Mouse (Mus musculus): ENCODE measurements around the gene Tsc22d1. TPM values are rescaled to one million over a fixed set of nuclear protein-coding genes. Genes with fewer than 3 reads are reported as not detected.

Gene Tsc22d1
- polyA plus RNA-seq (2012; ENCODE audit: low replicate concordance): 75.8 and 98.6 TPM in 2 replicates

DNA sequence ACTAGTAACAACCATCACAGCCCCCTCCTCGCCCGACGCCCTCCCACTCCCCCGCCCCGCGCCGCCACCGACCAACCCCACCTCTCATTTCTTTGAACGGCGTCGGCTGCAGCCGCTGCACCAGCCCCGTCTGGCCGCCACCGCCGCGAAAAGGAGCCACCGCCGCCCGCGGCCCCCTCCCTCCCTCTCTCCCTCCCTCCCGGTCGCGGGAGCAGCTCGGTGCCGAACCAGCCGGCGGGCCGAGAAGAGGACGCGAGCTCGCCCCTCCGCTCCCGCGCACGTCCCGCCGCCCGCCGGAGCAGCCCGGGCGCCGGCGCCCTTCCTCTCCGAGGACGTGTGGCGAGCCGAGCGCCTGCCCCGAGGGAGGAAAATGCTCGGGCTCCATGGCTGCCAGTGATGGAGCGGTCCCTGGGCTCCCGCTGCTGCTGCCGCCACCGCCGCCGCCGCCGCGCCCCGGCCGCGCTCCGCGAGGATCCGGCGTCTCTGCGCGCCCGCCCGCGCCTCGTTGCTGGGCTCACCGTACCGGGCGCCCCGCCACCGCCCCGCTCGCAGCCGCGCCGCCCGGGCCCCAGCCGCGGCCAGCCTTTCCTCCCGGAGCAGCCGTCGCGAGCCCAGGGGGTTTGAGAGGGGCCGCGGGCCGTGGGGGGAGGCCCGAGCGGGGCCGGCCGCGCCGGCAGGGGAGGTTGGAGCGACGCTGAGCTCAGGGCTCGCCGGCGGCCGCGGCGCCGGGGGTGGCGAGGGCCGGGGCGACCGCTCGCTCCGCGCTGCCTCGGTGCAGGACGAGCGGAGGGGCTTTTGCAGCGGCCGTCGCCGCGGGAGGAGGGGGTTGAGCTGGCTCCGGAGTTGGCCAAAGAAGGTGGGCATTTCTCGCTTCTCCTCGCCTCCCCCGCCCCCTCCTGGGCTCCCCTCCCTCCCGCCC lies at the start of gene Tsc22d1:
TSS of gene Tsc22d1 (plus strand) at position 100 of the 919 bp plus-strand sequence.

DNA sequence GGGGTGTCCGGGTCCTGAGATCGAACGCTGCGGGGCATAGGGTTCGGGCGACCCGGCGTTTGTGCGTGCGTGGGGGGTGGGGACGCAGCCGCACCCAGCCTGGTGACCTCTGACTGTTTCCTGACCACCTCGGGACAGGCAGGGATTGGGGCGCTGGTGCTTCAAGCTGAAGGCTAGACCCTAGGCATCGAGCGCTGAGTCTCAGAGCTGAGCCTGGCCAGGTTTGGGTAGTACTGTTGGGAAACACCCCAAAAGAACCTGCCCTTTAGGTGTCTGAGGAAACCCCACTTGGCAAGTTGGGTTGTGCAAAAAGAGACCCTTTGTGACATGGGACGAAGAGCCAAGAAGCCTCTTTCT lies 142.1 kb downstream of the Tsc22d1 start, which contains the start of gene Serp2:
TSS of gene Serp2 (minus strand) at position 38 of the 357 bp plus-strand sequence.

Other genes with a start within 250 kb of the Tsc22d1 start
- gene Serp2, start 141.9 kb downstream of the Tsc22d1 start, polyA plus RNA-seq (2012; ENCODE audit: low replicate concordance): 2.8 and 4.3 TPM in 2 replicates